In the genomic region with DNA sequence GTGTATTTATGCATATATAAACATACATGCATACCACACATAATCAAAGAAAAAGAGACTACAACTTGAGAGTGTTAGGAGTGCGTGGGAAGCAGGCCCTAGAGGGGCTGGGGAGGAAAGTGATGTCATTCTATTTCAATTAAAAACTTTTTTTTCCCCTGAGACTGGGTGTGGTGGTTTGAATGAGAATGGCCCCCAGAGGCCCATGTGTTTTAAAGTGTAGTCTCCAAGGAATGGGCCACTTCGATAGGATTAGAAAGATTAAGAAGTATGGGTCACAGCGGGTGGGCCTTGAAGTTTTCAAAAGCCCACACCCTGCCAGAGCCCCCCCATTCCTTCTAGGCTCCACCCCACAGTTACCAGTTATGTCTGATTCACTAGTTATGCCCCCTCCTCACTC, we compare ENCODE assay signal across 20 mouse cellular contexts. TPM values are rescaled to one million over a fixed set of nuclear protein-coding genes. Genes with fewer than 3 reads are reported as not detected.
"Had no signal": no experiment of that assay in that cellular context is flagged by ENCODE, and none has a peak within 500 bp of the region (broad histone marks: within the 10 kb centered on the region; RNA-seq: fewer than 3 reads in every experiment).

No protein-coding gene starts in this region.

- H3K9ac ChIP-seq: liver, embryonic 13.5 days; liver, embryonic 15.5 days; liver, postnatal 0 days; lung, embryonic 15.5 days; neural tube, embryonic 12.5 days; stomach, embryonic 15.5 days had no signal

- H3K36me3 ChIP-seq: liver, embryonic 13.5 days; liver, embryonic 15.5 days; lung, embryonic 15.5 days; neural tube, embryonic 12.5 days; stomach, embryonic 15.5 days had no signal

- DNase-seq: liver, embryonic 13.5 days; liver, postnatal 0 days; lung, adult 2 months; lung, postnatal 14 days; lung, postnatal 36 days; midbrain, embryonic 14.5 days; right cerebral cortex, postnatal 14 days; thymus, adult 2 months; thymus, postnatal 25 days; thymus, postnatal 4 days had no signal

- H3K4me1 ChIP-seq: liver, embryonic 15.5 days; stomach, embryonic 15.5 days had no signal

- ATAC-seq: liver, postnatal 0 days; lung, postnatal 0 days had no signal

- H3K27ac ChIP-seq: liver, embryonic 13.5 days; liver, embryonic 15.5 days; lung, embryonic 15.5 days; macrophage; neural tube, embryonic 12.5 days; stomach, embryonic 15.5 days; stomach, postnatal 0 days had no signal

- H3K4me2 ChIP-seq: liver, embryonic 13.5 days; liver, embryonic 15.5 days; lung, embryonic 15.5 days; neural tube, embryonic 12.5 days; stomach, embryonic 15.5 days had no signal

- H3K4me3 ChIP-seq: liver, embryonic 13.5 days; liver, embryonic 15.5 days; lung, embryonic 15.5 days; megakaryocyte, embryonic 14.5 days; neural tube, embryonic 12.5 days; stomach, embryonic 15.5 days had no signal

- H3K9me3 ChIP-seq: liver, embryonic 13.5 days; liver, embryonic 15.5 days; lung, embryonic 15.5 days; stomach, embryonic 15.5 days had no signal

RNA-seq across cellular contexts. Expression of a gene that starts 26.8 kb away (rescaled TPM):
- total RNA-seq: megakaryocyte progenitor cell, adult 5-6 weeks had no signal

RNA-seq across cellular contexts. Expression of a gene that starts 57.2 kb away (rescaled TPM):
- total RNA-seq: megakaryocyte progenitor cell, adult 5-6 weeks; neutrophil, adult 5-6 weeks had no signal
